Mouse (Mus musculus): ENCODE measurements around the gene AC161166.1. TPM values are rescaled to one million over a fixed set of nuclear protein-coding genes. Genes with fewer than 3 reads are reported as not detected.

AC161166.1 gene
- polyA plus RNA-seq, 1 experiment from 2014 or later: 0.26 TPM

DNA sequence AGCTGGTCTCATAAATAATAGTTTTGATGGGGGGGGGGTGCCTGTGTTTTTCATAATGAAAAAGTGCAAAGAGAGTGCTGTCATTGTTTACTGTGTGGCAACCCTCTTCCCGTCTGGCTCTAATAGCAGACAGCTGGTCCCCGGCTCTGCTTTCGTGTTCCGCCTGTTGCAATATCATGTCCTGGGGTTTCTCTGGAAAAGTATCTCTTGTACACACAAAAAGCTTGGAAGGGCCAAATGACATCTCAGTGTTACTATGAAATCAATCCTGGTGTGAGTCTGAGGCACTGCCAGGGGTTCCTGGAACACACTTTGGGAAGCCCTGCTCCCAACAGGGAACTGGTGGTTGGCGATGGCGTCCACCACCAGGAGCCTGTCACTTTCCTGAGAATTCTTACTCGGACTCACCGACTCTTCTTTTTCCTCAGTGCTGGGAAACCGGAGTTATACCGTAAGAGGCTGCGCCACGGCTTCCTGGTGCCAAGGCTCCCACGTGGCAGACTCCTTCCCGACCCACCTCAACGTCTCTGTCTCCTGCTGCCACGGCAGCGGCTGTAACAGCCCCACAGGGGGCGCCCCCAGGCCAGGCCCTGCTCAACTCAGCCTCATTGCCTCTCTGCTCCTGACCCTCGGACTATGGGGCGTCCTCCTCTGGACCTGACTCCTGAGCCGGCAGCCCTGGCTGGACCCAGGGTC is 37.3 kb downstream of the AC161166.1 start:
- no peaks in the 10 kb centered on the region for H3K36me3 ChIP-seq (ENCODE audit: control insufficient read depth, insufficient read depth)
- no peak for ATAC-seq (replicated peaks; ENCODE audit: extremely low read depth, insufficient read depth, low FRiP score)
- WGBS: 40% methylated on average over 21 of the region's 21 CpGs
- no peak overlapping the region for H3K4me2 ChIP-seq (ENCODE audit: low read depth, low read length)
- H3K4me3 ChIP-seq (ENCODE audit: low read length): no peak overlapping the region
- peaks cover 2% of the 10 kb centered on the region; the same call in 1 of the 2 replicates for H3K9me3 ChIP-seq (replicated peaks; ENCODE audit: control insufficient read depth, low read length)
- no peak overlapping the region for H3K27ac ChIP-seq (ENCODE audit: low read length)
- no peaks in the 10 kb centered on the region for H3K4me1 ChIP-seq (ENCODE audit: control insufficient read depth, insufficient read depth, low read length)
- no peak overlapping the region for H3K9ac ChIP-seq (ENCODE audit: low read length)
- peaks cover 3% of the 10 kb centered on the region for H3K27me3 ChIP-seq (ENCODE audit: control insufficient read depth, insufficient read depth, low read length)

DNA sequence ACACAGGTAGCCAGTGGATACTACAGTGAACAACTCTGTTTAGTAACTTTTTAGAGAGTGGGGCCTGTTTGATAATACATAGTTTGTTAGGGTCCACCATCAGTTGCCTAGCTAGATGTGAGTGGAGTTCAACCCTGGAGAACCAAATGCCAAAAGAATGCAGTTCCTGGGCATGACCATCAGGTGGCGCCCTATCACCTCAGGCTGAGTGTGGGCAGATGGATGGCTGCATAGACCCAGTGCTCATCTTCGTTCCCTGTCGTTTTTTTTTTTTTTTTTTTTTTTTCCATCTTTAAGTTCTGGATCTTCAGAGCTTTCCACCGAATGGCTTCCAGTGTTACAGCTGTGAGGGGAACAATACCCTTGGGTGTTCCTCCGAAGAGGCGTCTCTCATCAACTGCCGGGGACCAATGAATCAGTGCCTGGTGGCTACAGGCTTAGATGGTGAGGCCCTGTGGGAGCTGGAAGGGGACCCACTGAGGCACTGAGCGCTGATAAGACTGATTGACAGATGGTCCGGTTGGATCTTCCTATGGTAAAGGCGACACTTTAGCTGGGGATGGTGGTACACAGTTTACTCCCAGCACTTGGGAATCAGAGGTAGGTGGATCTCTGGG is 38.2 kb downstream of the AC161166.1 start:
- H3K9me3 ChIP-seq (replicated peaks; ENCODE audit: control insufficient read depth, low read length): peaks cover 6% of the 10 kb centered on the region
- H3K27ac ChIP-seq (ENCODE audit: low read length): no peak overlapping the region
- no peaks in the 10 kb centered on the region for H3K4me1 ChIP-seq (ENCODE audit: control insufficient read depth, insufficient read depth, low read length)
- no peak overlapping the region for H3K9ac ChIP-seq (ENCODE audit: low read length)
- peak; percentile 47; the same call in 1 of the 2 replicates for ATAC-seq (replicated peaks; ENCODE audit: extremely low read depth, insufficient read depth, low FRiP score)
- WGBS: 51% methylated on average over 10 of the region's 10 CpGs
- H3K4me2 ChIP-seq (ENCODE audit: low read depth, low read length): no peak overlapping the region
- H3K27me3 ChIP-seq (ENCODE audit: control insufficient read depth, insufficient read depth, low read length): no peaks in the 10 kb centered on the region; the same call in 1 of the 2 replicates
- no peak overlapping the region for H3K4me3 ChIP-seq (ENCODE audit: low read length)
- H3K36me3 ChIP-seq (ENCODE audit: control insufficient read depth, insufficient read depth): peaks cover 6% of the 10 kb centered on the region

DNA sequence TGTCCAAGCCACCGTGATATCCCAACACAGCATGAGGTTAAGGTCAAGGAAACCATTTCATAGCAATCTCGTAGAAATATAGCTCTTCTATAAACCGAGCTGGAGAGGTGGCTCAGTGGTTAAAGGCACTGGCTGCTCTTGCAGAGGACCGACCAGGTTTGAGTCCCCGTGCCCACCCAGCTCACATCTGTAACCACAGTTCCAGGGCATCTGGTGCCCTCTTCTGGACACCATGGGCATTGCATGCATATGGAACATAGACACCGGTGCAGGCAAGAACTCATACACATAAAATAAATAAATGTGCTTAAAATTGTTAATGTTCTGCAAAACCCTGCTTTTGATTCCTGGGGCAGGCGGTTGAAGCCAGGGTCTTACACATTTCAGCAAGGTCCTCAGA is 39.3 kb downstream of the AC161166.1 start:
- H3K4me1 ChIP-seq (ENCODE audit: control insufficient read depth, insufficient read depth, low read length): no peaks in the 10 kb centered on the region
- H3K9ac ChIP-seq (ENCODE audit: low read length): no peak overlapping the region
- ATAC-seq (replicated peaks; ENCODE audit: extremely low read depth, insufficient read depth, low FRiP score): no peak
- H3K27me3 ChIP-seq (ENCODE audit: control insufficient read depth, insufficient read depth, low read length): no peaks in the 10 kb centered on the region
- no peak overlapping the region for H3K27ac ChIP-seq (ENCODE audit: low read length)
- peaks cover 7% of the 10 kb centered on the region for H3K36me3 ChIP-seq (ENCODE audit: control insufficient read depth, insufficient read depth)
- no peak overlapping the region for H3K4me3 ChIP-seq (ENCODE audit: low read length)
- 76% methylated on average over 7 of the region's 7 CpGs for WGBS
- H3K9me3 ChIP-seq (replicated peaks; ENCODE audit: control insufficient read depth, low read length): peaks cover 6% of the 10 kb centered on the region
- H3K4me2 ChIP-seq (ENCODE audit: low read depth, low read length): no peak overlapping the region

DNA sequence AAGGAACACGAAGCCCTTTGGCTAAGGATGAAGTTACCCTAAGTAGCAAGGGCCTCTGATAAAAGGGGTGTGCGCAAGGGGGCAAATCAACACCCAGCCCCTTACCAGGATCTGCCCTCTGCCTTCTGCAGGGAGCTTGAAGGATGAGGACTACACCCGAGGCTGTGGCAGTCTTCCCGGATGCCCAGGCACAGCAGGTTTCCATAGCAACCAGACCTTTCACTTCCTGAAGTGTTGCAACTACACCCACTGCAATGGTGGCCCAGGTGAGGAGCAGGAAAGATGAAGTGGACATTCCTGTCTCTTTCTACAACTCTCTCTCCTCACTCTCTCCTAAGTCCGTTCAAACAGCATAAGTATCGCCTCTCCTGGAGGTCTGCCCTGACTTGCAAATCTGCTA is 39.8 kb downstream of the AC161166.1 start:
- H3K9me3 ChIP-seq (replicated peaks; ENCODE audit: control insufficient read depth, low read length): peaks cover 4% of the 10 kb centered on the region
- H3K36me3 ChIP-seq (ENCODE audit: control insufficient read depth, insufficient read depth): peaks cover 7% of the 10 kb centered on the region
- no peak overlapping the region for H3K4me3 ChIP-seq (ENCODE audit: low read length)
- H3K4me1 ChIP-seq (ENCODE audit: control insufficient read depth, insufficient read depth, low read length): no peaks in the 10 kb centered on the region
- H3K9ac ChIP-seq (ENCODE audit: low read length): no peak overlapping the region
- ATAC-seq (replicated peaks; ENCODE audit: extremely low read depth, insufficient read depth, low FRiP score): no peak
- no peak overlapping the region for H3K4me2 ChIP-seq (ENCODE audit: low read depth, low read length)
- no peak overlapping the region for H3K27ac ChIP-seq (ENCODE audit: low read length)
- no peaks in the 10 kb centered on the region for H3K27me3 ChIP-seq (ENCODE audit: control insufficient read depth, insufficient read depth, low read length)
- 78% methylated on average over 6 of the region's 6 CpGs for WGBS

DNA sequence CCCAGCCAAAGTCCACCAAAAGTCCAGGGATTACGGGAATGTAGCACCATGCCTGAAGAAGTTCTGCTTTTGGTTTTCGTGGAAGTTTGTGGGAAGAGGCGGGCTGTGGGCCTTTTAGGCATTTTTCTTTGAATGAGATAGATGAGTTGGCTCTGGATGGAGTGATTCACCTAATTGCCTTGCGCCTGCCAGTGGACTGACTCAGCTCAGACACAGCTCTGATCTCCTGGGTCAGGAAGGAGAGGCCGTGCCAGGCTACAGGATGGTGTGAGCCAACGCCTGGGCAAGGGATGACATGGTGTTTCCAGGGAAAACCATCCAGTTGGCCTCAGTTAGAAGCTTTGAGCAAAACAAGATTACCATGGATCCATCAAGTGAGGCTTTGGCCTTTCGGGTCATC is 41.9 kb downstream of the AC161166.1 start:
- Histone ChIP-seq H3K9ac (ENCODE audit: low read length) (no peak overlapping the region), H3K9me3 (replicated peaks; ENCODE audit: control insufficient read depth, low read length) (peaks cover 4% of the 10 kb centered on the region), H3K4me3 (ENCODE audit: low read length) (no peak overlapping the region), H3K27me3 (ENCODE audit: control insufficient read depth, insufficient read depth, low read length) (no peaks in the 10 kb centered on the region), H3K36me3 (ENCODE audit: control insufficient read depth, insufficient read depth) (peaks cover 7% of the 10 kb centered on the region), H3K4me2 (ENCODE audit: low read depth, low read length) (no peak overlapping the region), H3K4me1 (ENCODE audit: control insufficient read depth, insufficient read depth, low read length) (no peaks in the 10 kb centered on the region), H3K27ac (ENCODE audit: low read length) (no peak overlapping the region)
- ATAC-seq (replicated peaks; ENCODE audit: extremely low read depth, insufficient read depth, low FRiP score): no peak
- 90% methylated on average over 7 of the region's 7 CpGs for WGBS

DNA sequence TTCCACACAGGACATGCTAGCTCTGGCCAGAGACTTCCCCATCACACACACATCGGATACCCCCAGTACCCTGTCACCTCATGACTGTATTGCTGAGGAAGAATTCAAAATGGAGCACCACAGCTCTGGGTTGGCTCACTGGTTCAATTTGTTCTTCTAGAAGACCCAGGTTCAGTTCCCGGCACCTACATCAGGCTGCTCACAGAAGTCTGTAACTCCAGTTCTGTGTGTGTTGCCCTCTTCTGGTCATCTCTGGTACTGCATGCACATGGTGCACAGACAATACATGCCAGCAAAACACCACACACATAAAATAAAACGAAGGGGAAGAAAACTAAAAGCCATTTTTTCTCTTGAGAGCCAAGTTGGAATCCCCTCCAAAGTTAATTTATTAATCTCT is 43.1 kb downstream of the AC161166.1 start:
- Histone ChIP-seq H3K9me3 (replicated peaks; ENCODE audit: control insufficient read depth, low read length) (peaks cover 4% of the 10 kb centered on the region), H3K4me2 (ENCODE audit: low read depth, low read length) (no peak overlapping the region), H3K4me1 (ENCODE audit: control insufficient read depth, insufficient read depth, low read length) (no peaks in the 10 kb centered on the region), H3K36me3 (ENCODE audit: control insufficient read depth, insufficient read depth) (peaks cover 7% of the 10 kb centered on the region), H3K9ac (ENCODE audit: low read length) (no peak overlapping the region), H3K27ac (ENCODE audit: low read length) (no peak overlapping the region), H3K4me3 (ENCODE audit: low read length) (no peak overlapping the region), H3K27me3 (ENCODE audit: control insufficient read depth, insufficient read depth, low read length) (no peaks in the 10 kb centered on the region)
- 84% methylated on average over 3 of the region's 3 CpGs for WGBS
- no peak for ATAC-seq (replicated peaks; ENCODE audit: extremely low read depth, insufficient read depth, low FRiP score)

DNA sequence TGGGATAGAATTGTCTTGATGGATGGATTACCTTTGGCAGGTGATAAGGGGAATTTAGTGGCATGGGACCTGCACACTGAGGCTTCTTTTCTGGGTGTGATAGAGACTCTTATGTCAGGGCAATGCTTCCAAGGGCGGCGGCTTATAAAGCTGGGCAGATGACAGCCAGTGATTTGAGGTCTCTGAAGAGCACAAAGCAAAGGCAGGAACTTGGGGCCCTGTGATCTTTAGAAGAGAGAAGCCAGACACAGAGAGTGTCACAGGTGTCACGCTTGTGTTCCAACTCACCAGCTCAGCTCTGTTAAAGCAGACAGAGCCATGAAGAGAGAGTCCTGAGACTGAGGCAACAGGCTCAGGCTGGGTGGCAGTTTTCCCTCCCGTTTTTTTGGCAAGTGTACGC is 44.4 kb downstream of the AC161166.1 start:
- H3K9me3 ChIP-seq (replicated peaks; ENCODE audit: control insufficient read depth, low read length): peaks cover 4% of the 10 kb centered on the region
- 71% methylated on average over 5 of the region's 5 CpGs for WGBS
- no peak overlapping the region for H3K9ac ChIP-seq (ENCODE audit: low read length)
- no peak overlapping the region for H3K4me3 ChIP-seq (ENCODE audit: low read length)
- peaks cover 7% of the 10 kb centered on the region for H3K36me3 ChIP-seq (ENCODE audit: control insufficient read depth, insufficient read depth)
- no peak overlapping the region for H3K27ac ChIP-seq (ENCODE audit: low read length)
- H3K4me1 ChIP-seq (ENCODE audit: control insufficient read depth, insufficient read depth, low read length): no peaks in the 10 kb centered on the region
- H3K27me3 ChIP-seq (ENCODE audit: control insufficient read depth, insufficient read depth, low read length): no peaks in the 10 kb centered on the region
- ATAC-seq (replicated peaks; ENCODE audit: extremely low read depth, insufficient read depth, low FRiP score): no peak
- H3K4me2 ChIP-seq (ENCODE audit: low read depth, low read length): no peak overlapping the region

DNA sequence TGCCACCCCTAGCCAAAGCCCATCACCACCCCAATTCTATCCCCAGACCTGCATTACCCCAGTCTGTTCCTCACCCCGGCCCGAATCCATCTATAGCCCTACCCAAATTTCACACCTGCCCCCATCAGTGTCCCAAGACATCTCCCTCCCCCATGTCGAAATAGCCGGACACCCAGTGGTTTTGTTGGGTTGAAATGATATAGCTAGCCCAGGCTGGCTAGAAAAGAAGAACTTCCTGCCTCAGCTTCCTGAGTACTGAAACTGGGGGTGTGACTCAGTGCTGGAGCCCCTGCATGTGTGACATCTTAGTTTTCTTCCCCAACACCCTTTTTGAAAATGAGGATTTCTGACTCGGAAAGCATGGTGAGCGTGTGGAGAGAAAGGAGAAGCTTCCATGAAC is 45.4 kb downstream of the AC161166.1 start:
- H3K9me3 ChIP-seq (replicated peaks; ENCODE audit: control insufficient read depth, low read length): peaks cover 4% of the 10 kb centered on the region
- WGBS: 85% methylated on average over 6 of the region's 6 CpGs
- no peak for ATAC-seq (replicated peaks; ENCODE audit: extremely low read depth, insufficient read depth, low FRiP score)

More for the DNA sequence above, 45.4 kb downstream of the AC161166.1 start:
- no peak overlapping the region for H3K4me2 ChIP-seq (ENCODE audit: low read depth, low read length)
- no peak overlapping the region for H3K9ac ChIP-seq (ENCODE audit: low read length)
- H3K4me1 ChIP-seq (ENCODE audit: control insufficient read depth, insufficient read depth, low read length): peaks cover 4% of the 10 kb centered on the region; the same call in 1 of the 2 replicates
- H3K36me3 ChIP-seq (ENCODE audit: control insufficient read depth, insufficient read depth): peaks cover 7% of the 10 kb centered on the region
- no peaks in the 10 kb centered on the region for H3K27me3 ChIP-seq (ENCODE audit: control insufficient read depth, insufficient read depth, low read length)
- H3K4me3 ChIP-seq (ENCODE audit: low read length): no peak overlapping the region
- no peak overlapping the region for H3K27ac ChIP-seq (ENCODE audit: low read length)

All from heart, embryonic 16.5 days (tissue).